Comparison of ENCODE assay signal across 14 mouse cellular contexts in the genomic region with DNA sequence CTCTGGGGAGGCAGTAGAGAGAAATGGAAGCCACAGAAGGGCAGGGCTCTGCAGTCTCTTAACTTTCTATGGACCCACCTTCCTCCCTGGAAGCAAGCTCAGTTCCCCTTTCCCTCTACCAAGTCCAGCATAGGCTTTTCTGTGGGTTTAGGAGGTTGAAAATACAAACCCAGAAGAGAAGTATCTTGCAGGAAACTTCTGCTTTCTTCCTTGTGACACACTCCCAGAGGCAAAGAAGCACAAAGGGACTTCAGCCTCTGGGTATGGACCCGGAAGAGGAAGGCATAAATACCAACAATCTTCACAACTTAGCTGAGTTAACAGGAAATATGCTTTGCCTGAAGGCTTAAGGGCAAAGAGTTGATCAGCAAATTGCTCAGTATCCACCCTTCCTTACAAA. TPM values are rescaled to one million over a fixed set of nuclear protein-coding genes. Genes with fewer than 3 reads are reported as not detected.
A peak's percentile ranks its signal among the peaks of the same experiment; 100 is the strongest.
DNase-seq lines count a peak whose midpoint lies in the region; ATAC-seq and TF ChIP-seq lines count a peak whose summit lies in the region.
"Had no signal": no experiment of that assay in that cellular context is flagged by ENCODE, and none has a peak within 500 bp of the region (broad histone marks: within the 10 kb centered on the region; RNA-seq: fewer than 3 reads in every experiment).

No protein-coding gene starts in this region.

- no peak for TF ChIP-seq CTCF in liver, adult 2 months (IDR thresholded peaks at IDR 0.05; ENCODE audit: low read depth, low read length)
- no peak for TF ChIP-seq CTCF in CH12.LX (conservative IDR thresholded peaks at IDR 0.05 in 1 of 2, IDR thresholded peaks at IDR 0.05 in 1 of 2; ENCODE audit: low read depth in 2 of 2, low read length in 2 of 2)
- no peak for TF ChIP-seq CTCF in intestine, postnatal 0 days (IDR thresholded peaks at IDR 0.05; ENCODE audit: low read depth)
- TF ChIP-seq CTCF in stomach, postnatal 0 days (IDR thresholded peaks at IDR 0.05; ENCODE audit: low read depth) = no peak

- no peak overlapping the region for H3K9ac ChIP-seq in liver, adult 2 months (ENCODE audit: low read depth, low read length)
- 0 out of 2 replicates have a peak overlapping the region, but pooled peaks have one; percentile 4 for H3K9ac ChIP-seq in CH12.LX (ENCODE audit: insufficient read depth, low read depth)
- 0 out of 2 replicates have a peak overlapping the region, but pooled peaks have one; percentile 23 for H3K9ac ChIP-seq in intestine, postnatal 0 days (ENCODE audit: low read depth, low read length)
- no peak overlapping the region for H3K9ac ChIP-seq in stomach, postnatal 0 days (ENCODE audit: low read length)
- no peak overlapping the region for H3K9ac ChIP-seq in midbrain, embryonic 13.5 days (replicated peaks)
- H3K9ac ChIP-seq: liver, embryonic 13.5 days had no signal

- H3K9me3 ChIP-seq in CH12.LX (replicated peaks; ENCODE audit: low read length) = no peaks in the 10 kb centered on the region
- no peaks in the 10 kb centered on the region for H3K9me3 ChIP-seq in intestine, postnatal 0 days (ENCODE audit: control insufficient read depth)
- no peaks in the 10 kb centered on the region for H3K9me3 ChIP-seq in stomach, postnatal 0 days (ENCODE audit: control insufficient read depth, low read length)
- H3K9me3 ChIP-seq in midbrain, embryonic 13.5 days = no peaks in the 10 kb centered on the region
- H3K9me3 ChIP-seq: liver, embryonic 13.5 days had no signal

- no peak overlapping the region for H3K27ac ChIP-seq in liver, adult 2 months (replicated peaks; ENCODE audit: insufficient read depth, low read depth, low read length)
- H3K27ac ChIP-seq in CH12.LX (ENCODE audit: insufficient read depth, low read depth) = no peak overlapping the region
- peak overlapping the region; percentile 81 for H3K27ac ChIP-seq in intestine, postnatal 0 days (ENCODE audit: low read depth, low read length)
- H3K27ac ChIP-seq in stomach, postnatal 0 days (replicated peaks) = no peak overlapping the region
- H3K27ac ChIP-seq in midbrain, embryonic 13.5 days = no peak overlapping the region
- H3K27ac ChIP-seq: liver, embryonic 13.5 days had no signal

- H3K4me1 ChIP-seq in liver, adult 2 months (ENCODE audit: control insufficient read depth, insufficient read depth, low read length) = no peaks in the 10 kb centered on the region
- peaks cover 0 to 14% of the 10 kb centered on the region in 2 experiments; a peak in 3 of 4 replicates for H3K4me1 ChIP-seq in CH12.LX (ENCODE audit: control insufficient read depth in 1 of 2, insufficient read depth in 2 of 2)
- H3K4me1 ChIP-seq in intestine, postnatal 0 days (replicated peaks; ENCODE audit: control insufficient read depth, insufficient read depth, low read length) = no peaks in the 10 kb centered on the region
- no peaks in the 10 kb centered on the region for H3K4me1 ChIP-seq in stomach, postnatal 0 days (replicated peaks; ENCODE audit: control insufficient read depth, insufficient read depth)
- no peaks in the 10 kb centered on the region for H3K4me1 ChIP-seq in midbrain, embryonic 13.5 days (replicated peaks)
- H3K4me1 ChIP-seq: liver, embryonic 13.5 days had no signal

- no peak for TF ChIP-seq EP300 in CH12.LX (IDR thresholded peaks at IDR 0.05; ENCODE audit: low read length)
- TF ChIP-seq EP300 in stomach, postnatal 0 days (optimal IDR thresholded peaks at IDR 0.05) = no peak

- no peak overlapping the region for H3K4me3 ChIP-seq in liver, adult 2 months (ENCODE audit: insufficient read depth, low read depth, low read length)
- no peak overlapping the region for H3K4me3 ChIP-seq in CH12.LX (replicated peaks in 1 of 3; ENCODE audit: low read depth in 2 of 3, low read length in 2 of 3, poor library complexity in 1 of 3)
- no peak overlapping the region for H3K4me3 ChIP-seq in intestine, postnatal 0 days (ENCODE audit: low read depth, low read length)
- H3K4me3 ChIP-seq in stomach, postnatal 0 days (ENCODE audit: low read depth, low read length) = no peak overlapping the region
- H3K4me3 ChIP-seq in midbrain, embryonic 13.5 days (replicated peaks) = no peak overlapping the region
- H3K4me3 ChIP-seq: liver, embryonic 13.5 days; myocyte had no signal

- peak; percentile 92 for ATAC-seq in intestine, postnatal 0 days
- ATAC-seq in stomach, postnatal 0 days (ENCODE audit: low FRiP score, low TSS enrichment) = peak; percentile 59; the same call in 1 of the 2 replicates
- ATAC-seq in midbrain, embryonic 13.5 days = no peak
- ATAC-seq: forebrain, embryonic 16.5 days had no signal

- dilution Hi-C loops in CH12.LX (cut with MboI; ENCODE audit: extremely low pct_ligation_motif_present, extremely low pct_unique_long_range_greater_than_20kb, low sequenced_read_pairs) = no loop called here

- TF ChIP-seq POLR2A in liver, adult 2 months (IDR thresholded peaks at IDR 0.05; ENCODE audit: extremely low read depth, insufficient read depth, low read length) = no peak
- TF ChIP-seq POLR2A in CH12.LX (IDR thresholded peaks at IDR 0.05; ENCODE audit: low read depth, low read length) = no peak

- H3K27me3 ChIP-seq in liver, adult 2 months (ENCODE audit: control insufficient read depth, insufficient read depth, low read length) = no peaks in the 10 kb centered on the region
- H3K27me3 ChIP-seq in CH12.LX (replicated peaks) = no peaks in the 10 kb centered on the region
- H3K27me3 ChIP-seq in intestine, postnatal 0 days (replicated peaks; ENCODE audit: control insufficient read depth, insufficient read depth, low read length) = no peaks in the 10 kb centered on the region
- H3K27me3 ChIP-seq in stomach, postnatal 0 days (ENCODE audit: control insufficient read depth, insufficient read depth, low read length) = no peaks in the 10 kb centered on the region
- no peaks in the 10 kb centered on the region for H3K27me3 ChIP-seq in midbrain, embryonic 13.5 days
- H3K27me3 ChIP-seq: liver, embryonic 13.5 days had no signal

- no peak for TF ChIP-seq RAD21 in CH12.LX (IDR thresholded peaks at IDR 0.05; ENCODE audit: low read depth, low read length)

- DNase-seq in liver, adult 2 months (ENCODE audit: extremely low read depth, low read depth, low spot score) = peak; percentile 48
- DNase-seq in liver (no peak), CH12.LX (ENCODE audit: extremely low read depth) (peak; percentile 28)
- no peak for DNase-seq in stomach, postnatal 0 days (ENCODE audit: low spot score)
- DNase-seq in layer of hippocampus, adult 8-10 months (ENCODE audit: low spot score in 2 of 2) = no peak
- no peak for DNase-seq in layer of hippocampus, adult 18-20 months (ENCODE audit: low spot score in 2 of 2)
- DNase-seq: adrenal gland, postnatal 10 days; kidney, postnatal 36 days; liver, embryonic 13.5 days; right cerebral cortex, postnatal 4 days had no signal

- 64% methylated on average over 1 of the region's 1 CpGs for WGBS in liver, adult 2 months
- WGBS in intestine, postnatal 0 days = 32% methylated on average over 1 of the region's 1 CpGs
- 76% methylated on average over 1 of the region's 1 CpGs for WGBS in stomach, postnatal 0 days
- WGBS in midbrain, embryonic 13.5 days = 79% methylated on average over 1 of the region's 1 CpGs

- H3K4me2 ChIP-seq in CH12.LX (ENCODE audit: insufficient read depth, low read depth, poor library complexity, severe bottlenecking) = peak overlapping the region; percentile 17
- H3K4me2 ChIP-seq in intestine, postnatal 0 days (replicated peaks; ENCODE audit: low read depth) = peak overlapping the region; percentile 50
- no peak overlapping the region for H3K4me2 ChIP-seq in stomach, postnatal 0 days (replicated peaks; ENCODE audit: low read depth)
- no peak overlapping the region for H3K4me2 ChIP-seq in midbrain, embryonic 13.5 days (replicated peaks)
- H3K4me2 ChIP-seq: liver, embryonic 13.5 days had no signal

- no peaks in the 10 kb centered on the region for H3K36me3 ChIP-seq in liver, adult 2 months (ENCODE audit: control insufficient read depth, insufficient read depth, low read length)
- H3K36me3 ChIP-seq in CH12.LX (replicated peaks in 1 of 2; ENCODE audit: control insufficient read depth in 1 of 2, insufficient read depth in 1 of 2, low read length in 1 of 2) = no peaks in the 10 kb centered on the region
- H3K36me3 ChIP-seq in intestine, postnatal 0 days (ENCODE audit: control insufficient read depth, insufficient read depth) = no peaks in the 10 kb centered on the region
- H3K36me3 ChIP-seq in stomach, postnatal 0 days (ENCODE audit: control insufficient read depth, insufficient read depth, low read length) = no peaks in the 10 kb centered on the region
- H3K36me3 ChIP-seq in midbrain, embryonic 13.5 days = no peaks in the 10 kb centered on the region
- H3K36me3 ChIP-seq: liver, embryonic 13.5 days had no signal

- H3K79me2 ChIP-seq in liver, adult 2 months (ENCODE audit: control insufficient read depth, insufficient read depth, low read length) = no peaks in the 10 kb centered on the region
- H3K79me2 ChIP-seq in CH12.LX (replicated peaks; ENCODE audit: control insufficient read depth, extremely low read depth, insufficient read depth, poor library complexity, severe bottlenecking) = no peaks in the 10 kb centered on the region

- in situ Hi-C loops in CH12.LX (cut with MboI; ENCODE audit: low pct_ligation_motif_present, low pct_unique_long_range_greater_than_20kb, low sequenced_read_pairs) = no loop called here

TF ChIP-seq in CH12.LX, 34 proteins besides CTCF, POLR2A, EP300 and RAD21:
- TF ChIP-seq RCOR1 (conservative IDR thresholded peaks at IDR 0.05; ENCODE audit: low read depth, low read length) (no peak), USF1 (IDR thresholded peaks at IDR 0.05; ENCODE audit: low read depth, low read length) (no peak), MAZ (IDR thresholded peaks at IDR 0.05; ENCODE audit: low read depth, low read length) (no peak), ELF1 (IDR thresholded peaks at IDR 0.05; ENCODE audit: low read depth, low read length) (peak; percentile 71)

RNA-seq across cellular contexts. Expression of gene Raph1, which starts 13.0 kb away (rescaled TPM):
- 72.6 and 86.1 TPM in 2 replicates for total RNA-seq in liver, adult 2 months (2014; rRNA removed)
- polyA plus RNA-seq in liver, adult 2 months (2012; rRNA removed) = 13.9 and 18.5 TPM in 2 replicates
- total RNA-seq in CH12.LX (2012; rRNA removed) (5.7 and 6.2 TPM in 2 replicates), CH12.LX (2014; rRNA removed) (3.7 TPM in 2 replicates)
- polyA plus RNA-seq in CH12.LX (2012; ENCODE audit: insufficient read length, low read depth) = 7.6 and 8.2 TPM in 2 replicates
- 17.0 and 17.9 TPM in 2 replicates for polyA plus RNA-seq in intestine, postnatal 0 days (2015; fragmentation: Nextera tagmentation; extraction: Ambion mirVana)
- 11.5 and 13.2 TPM in 2 replicates for polyA plus RNA-seq in stomach, postnatal 0 days (2015; fragmentation: Nextera tagmentation; extraction: Ambion mirVana)
- 10 to 100 TPM; 50.7 to 69.1 (median 62.3) TPM for total RNA-seq in layer of hippocampus, adult 8-10 months (2022)
- 22.3 and 23.4 TPM in 2 replicates for polyA plus RNA-seq in midbrain, embryonic 13.5 days (2015; fragmentation: Nextera tagmentation; extraction: Ambion mirVana)
- total RNA-seq in layer of hippocampus, adult 18-20 months (2021) = 10 to 100 TPM; 50.6 to 54.3 TPM

Comparison
In these comparisons a context has a peak if more than half of its experiments do, and no peak if none do; other contexts are left out.
1. DNase-seq: peak in liver, adult 2 months (single experiment) and CH12.LX (single experiment); none in liver (single experiment), stomach, postnatal 0 days (single experiment), layer of hippocampus, adult 8-10 months (0 of 2) and layer of hippocampus, adult 18-20 months (0 of 2).
2. H3K9ac ChIP-seq: peak in CH12.LX (single experiment) and intestine, postnatal 0 days (single experiment); none in liver, adult 2 months (single experiment), stomach, postnatal 0 days (single experiment) and midbrain, embryonic 13.5 days (single experiment).
3. H3K4me2 ChIP-seq: peak in CH12.LX (single experiment) and intestine, postnatal 0 days (single experiment); none in stomach, postnatal 0 days (single experiment) and midbrain, embryonic 13.5 days (single experiment).